Mouse (Mus musculus) CH12F3 (cell line): ENCODE measurements around the gene Psmd5.
"Not testable (repeated sequence)": the region's sequence is repeated elsewhere in the genome, so short reads cannot be mapped to it uniquely, and the experiment has no call there.

Source experiments
- in situ Hi-C: fragments of 300-500 bp; cut with MboI; formaldehyde crosslinking; loops from 2 replicates; pipeline ENCODE4 v1.14.3; 2020; ENCODE audit warnings: low sequenced_read_pairs

Psmd5 gene

DNA sequence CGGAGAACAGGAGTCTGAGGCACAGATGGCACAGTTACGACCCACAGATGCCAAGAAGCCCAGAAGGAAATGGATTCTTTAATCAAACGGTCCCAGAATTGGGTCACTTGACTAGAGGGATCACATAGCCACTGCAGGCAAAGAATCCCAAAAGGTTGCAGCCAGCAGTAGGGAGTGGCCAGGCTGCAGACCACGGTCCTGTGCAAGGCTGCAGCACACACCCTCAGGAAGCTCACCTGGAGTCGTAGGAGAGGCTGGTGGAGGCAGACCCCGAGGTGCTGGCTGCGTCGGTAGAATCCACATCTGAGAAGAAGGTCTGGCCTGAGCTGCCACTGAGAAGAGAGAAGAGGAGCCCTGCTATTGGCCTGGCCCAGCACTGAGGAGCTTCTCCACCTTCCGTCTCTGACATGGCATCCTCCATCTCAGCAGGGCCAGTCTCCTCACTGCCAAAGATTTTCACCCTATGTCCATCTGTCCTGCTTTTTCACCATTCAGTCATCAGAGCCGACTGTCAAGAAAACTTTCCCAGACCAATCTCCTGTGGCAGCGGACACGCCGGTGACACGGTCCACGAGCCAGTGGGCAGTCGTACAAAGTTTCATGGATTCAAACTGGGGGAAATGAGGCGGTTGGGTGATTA, 22.2 kb upstream of the Psmd5 start:
- in situ Hi-C loops = no loop called here

DNA sequence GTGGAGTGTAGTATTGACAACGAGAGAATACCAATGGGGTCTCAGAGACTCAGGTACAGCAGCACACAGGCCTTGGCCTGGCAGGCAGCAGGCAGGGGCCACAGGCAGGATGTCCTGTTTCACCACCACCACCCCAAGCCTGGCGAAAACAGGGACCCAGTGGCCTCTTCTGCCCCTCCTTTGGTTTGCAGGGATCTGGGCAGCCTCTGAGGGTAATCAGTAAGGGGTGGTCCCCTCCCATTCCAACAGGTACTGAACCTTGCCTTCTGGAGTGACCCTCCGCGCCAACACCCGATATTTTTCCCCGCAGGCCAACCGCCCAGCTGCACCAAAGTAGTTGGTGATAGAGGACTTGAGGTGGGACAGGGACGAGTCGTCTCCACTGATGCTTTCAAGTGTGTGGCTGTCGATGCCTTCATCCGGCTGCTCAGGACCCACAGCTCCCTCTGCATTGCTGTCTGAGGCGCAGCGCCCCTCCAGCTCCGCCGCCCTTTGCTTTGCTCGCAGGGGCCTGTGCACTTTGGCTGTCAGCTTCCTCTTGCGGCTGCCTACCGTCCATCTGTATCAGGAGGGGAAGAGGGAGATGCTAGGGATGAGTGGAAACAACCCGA, 20.8 kb upstream of the Psmd5 start:
- in situ Hi-C loops = no loop called here

GRCm38 (mm10) chr2:34893950-34894349, 19.2 kb upstream of the Psmd5 start:
- in situ Hi-C loops = no loop called here

DNA sequence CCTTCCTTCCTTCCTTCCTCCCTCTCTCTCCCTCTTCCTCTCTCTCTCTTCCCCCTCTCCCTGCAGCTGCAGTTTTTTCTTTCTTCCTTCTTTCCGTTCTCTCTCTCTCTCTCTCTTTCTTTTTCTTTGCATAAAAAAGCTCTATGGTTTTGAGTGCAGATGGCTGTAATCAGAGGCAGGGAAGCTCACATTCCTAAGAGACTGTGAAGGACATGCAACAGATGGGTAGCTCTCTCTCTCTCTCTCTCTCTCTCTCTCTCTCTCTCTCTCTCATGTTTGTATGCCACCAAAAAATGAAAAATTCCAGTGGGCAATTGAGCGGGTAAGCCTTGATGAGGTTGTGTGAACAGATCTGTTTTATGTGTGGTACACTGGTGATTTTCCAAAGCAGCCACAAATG, 9.4 kb upstream of the Psmd5 start:
- in situ Hi-C loops = no loop called here

GRCm38 (mm10) chr2:34883190-34883589, 8.4 kb upstream of the Psmd5 start:
- in situ Hi-C loops = no loop called here

GRCm38 (mm10) chr2:34882757-34883156, 8.0 kb upstream of the Psmd5 start:
- in situ Hi-C loops = no loop called here

DNA sequence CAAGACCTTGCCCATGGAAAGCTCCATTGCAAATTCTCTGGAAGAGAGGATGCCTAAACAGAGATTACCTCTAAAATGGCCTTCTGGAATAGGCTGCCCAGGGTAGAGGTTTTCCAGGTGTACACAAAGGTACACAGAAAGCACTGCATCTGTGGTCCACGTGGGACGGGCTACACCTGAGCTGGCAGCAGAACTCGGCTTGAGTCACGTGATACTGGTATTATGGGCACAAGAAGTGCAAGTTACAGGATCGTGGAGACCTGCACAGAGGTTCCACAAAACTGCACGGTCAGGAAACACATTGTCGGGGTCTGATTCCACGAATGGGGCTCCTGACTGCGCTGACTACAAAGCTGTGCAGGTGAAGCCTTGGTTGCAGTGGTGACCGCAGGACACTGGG, 5.3 kb upstream of the Psmd5 start:
- in situ Hi-C loops = no loop called here

- in situ Hi-C loops = no loop called here
Observed at GRCm38 (mm10) chr2:34874271-34874670, 497 bp downstream of the Psmd5 start, which contains the start of gene Cutal. Gene Cutal (plus strand): TSS chr2:34874396.

- in situ Hi-C loops = no loop called here
Observed at GRCm38 (mm10) chr2:34870520-34871474, 4.0 kb downstream of the Psmd5 start.

- in situ Hi-C loops = no loop called here
Observed at GRCm38 (mm10) chr2:34869680-34870079, 5.1 kb downstream of the Psmd5 start.

- in situ Hi-C loops = no loop called here
Observed at GRCm38 (mm10) chr2:34857728-34858127, 17.0 kb downstream of the Psmd5 start.

- in situ Hi-C loops = no loop called here
Observed at GRCm38 (mm10) chr2:34855265-34855664, 19.5 kb downstream of the Psmd5 start.

GRCm38 (mm10) chr2:34847702-34848101, 27.1 kb downstream of the Psmd5 start:
- in situ Hi-C loops = no loop called here

DNA sequence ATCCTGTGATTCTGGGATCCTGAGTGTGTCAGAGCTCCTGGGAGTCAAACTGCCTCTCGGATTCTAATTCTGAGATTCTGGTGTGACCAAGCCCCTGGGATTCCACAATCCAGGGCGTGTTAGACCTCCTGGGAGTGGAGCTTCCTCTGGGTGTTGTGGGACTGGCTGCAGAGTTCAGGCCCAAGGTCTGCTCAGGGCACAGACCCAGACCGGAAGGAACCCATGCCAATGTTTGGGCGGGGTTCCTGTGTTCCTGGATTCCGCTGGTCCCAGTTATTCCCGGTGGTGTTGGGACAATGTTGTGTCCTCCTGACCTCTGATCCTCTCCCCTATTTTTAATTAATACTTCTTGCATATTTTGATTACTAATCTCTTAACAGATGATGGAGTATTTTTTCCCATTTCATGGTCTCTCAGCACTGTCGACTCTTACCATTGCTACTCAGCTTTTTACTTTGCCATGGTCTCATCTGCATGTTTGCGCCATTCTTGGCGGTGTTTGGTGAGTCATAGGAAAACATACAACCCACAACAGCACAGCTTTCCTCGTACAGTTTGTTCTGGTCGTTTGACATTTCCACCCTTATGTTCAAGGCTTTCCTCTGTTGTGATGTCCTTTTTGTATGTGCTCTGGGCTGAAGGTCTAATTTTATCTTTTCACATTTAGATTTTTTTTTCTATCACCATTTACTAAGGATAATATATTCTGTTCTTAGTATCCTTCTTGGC, 31.4 kb downstream of the Psmd5 start:
- in situ Hi-C loops = no loop called here

- in situ Hi-C loops = no loop called here
Observed at GRCm38 (mm10) chr2:34841706-34842105, 33.1 kb downstream of the Psmd5 start.

GRCm38 (mm10) chr2:34840143-34840542, 34.6 kb downstream of the Psmd5 start:
- in situ Hi-C loops = not testable (repeated sequence)

DNA sequence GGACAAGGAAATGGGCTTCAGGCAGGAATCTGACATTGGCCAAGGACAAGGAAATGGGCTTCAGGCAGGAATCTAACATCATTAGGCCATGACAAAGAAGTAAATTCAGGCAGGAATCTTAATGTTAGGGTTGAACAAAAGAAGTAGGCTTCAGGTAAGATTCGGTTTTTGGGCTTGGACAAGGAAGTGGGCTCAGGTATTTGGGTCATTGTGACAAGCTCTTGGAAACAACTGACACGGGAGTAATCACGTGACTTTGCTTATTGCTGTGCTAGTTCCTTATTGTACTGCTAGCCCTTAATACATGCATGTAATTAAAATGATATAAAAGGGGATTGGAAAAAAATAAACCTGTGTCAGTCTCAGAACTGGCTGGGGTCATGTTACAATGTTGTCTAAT, 39.1 kb downstream of the Psmd5 start:
- in situ Hi-C loops = no loop called here

- in situ Hi-C loops = no loop called here
Observed at GRCm38 (mm10) chr2:34833624-34834023, 41.1 kb downstream of the Psmd5 start.

GRCm38 (mm10) chr2:34832766-34833457, 41.9 kb downstream of the Psmd5 start, which contains the start of gene Gm34653:
Gene Gm34653 (plus strand): TSS chr2:34833007.
- in situ Hi-C loops = not testable (repeated sequence)

DNA sequence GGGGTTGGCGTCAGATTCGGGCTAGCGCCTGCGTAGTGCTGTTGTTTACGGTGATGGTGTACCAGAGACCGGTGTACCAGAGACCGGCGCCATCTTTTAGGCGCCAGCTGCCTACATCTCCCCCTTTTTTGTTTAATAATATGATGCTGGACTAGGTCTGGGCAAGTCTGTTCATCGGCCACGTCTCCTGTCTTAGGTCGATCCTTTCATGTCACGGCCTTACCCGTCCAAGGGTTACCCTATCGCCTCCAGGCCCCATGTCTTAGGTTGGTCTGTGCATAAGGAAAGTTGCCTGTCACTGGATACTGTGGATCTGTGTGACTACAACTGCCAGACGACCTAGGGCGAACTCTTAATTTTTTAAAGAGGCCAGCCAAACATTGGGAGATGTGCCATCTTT, 44.7 kb downstream of the Psmd5 start:
- in situ Hi-C loops = not testable (repeated sequence)
